Mouse (Mus musculus) mouse trophoblast stem cell (cell line): ENCODE measurements around the gene Slit2.
"Not testable (repeated sequence)": the region's sequence is repeated elsewhere in the genome, so short reads cannot be mapped to it uniquely, and the experiment has no call there.

Experiments used
- in situ Hi-C, 2 experiments: fragments of 300-500 bp; cut with MseI, MboI; formaldehyde crosslinking; loops; 2 replicates in 1 of 2; 3 replicates in 1 of 2; pipeline ENCODE4 v1.15.1; 2025

Slit2 gene

DNA sequence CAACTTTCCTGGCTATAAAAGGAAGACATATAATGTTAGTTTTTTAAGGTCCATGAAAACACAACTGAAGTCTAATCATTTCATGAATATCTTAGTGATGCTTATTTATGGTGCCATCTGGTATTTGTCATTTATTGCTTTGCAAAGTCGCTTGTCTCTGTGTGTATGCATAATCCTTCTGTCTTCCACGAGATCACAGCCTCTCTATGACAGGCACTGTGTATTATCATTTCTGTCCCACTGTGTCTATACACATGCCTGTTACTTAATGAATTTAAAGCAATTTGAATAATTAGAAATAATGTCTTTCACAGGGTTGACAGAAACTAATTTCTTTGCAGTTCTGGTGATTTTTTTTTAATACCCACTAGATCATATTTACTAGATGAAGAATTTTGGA, 242.6 kb downstream of the Slit2 start:
- in situ Hi-C loops: no loop called here

DNA sequence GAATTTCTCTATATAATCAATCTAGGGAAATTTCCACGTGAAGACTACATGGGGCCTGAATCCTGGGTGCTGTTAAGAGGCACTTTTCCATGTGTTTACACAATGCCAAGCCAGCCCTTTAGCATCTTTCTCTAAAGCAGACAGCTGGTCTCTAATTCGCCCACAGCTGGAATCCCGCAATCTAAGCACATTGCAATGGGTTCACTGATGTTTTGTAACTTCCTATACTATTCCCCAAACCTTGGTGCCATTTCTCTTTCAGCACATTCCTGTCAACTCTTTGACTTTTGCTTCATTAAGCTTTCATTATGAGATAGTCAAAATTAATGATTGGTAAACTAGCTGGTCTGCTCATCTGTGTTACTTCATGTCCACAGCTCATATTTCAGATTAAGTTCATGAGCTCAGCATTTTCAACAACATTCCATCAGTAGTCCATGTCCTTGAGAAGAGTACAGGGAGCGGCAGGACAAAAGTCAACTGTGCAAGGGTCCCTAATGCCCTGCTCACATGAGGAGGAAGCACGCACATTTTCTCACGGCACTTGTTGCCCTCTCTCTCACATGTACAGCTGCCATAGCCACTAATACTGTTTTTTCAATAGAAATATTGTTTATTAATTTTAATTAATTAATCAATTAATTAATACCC, 247.6 kb downstream of the Slit2 start:
- in situ Hi-C loops: no loop called here

DNA sequence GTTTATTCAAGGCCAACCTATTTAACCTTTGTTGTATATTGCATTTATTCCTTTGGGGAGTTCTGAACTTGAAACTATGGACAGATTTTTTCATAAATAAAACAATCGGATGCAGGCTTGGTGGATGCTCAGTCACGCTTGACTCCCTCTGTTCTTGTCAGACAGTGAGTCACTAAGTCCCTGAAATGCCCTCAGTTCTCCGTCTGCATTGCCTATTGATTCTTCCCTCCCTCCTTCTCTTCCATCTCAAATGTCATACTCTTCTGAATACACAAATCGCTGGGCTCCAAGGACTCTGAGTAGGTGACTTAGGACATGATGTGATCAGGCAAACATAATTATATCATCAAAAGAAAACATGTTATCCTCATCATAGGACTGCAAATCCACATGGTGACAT, 251.8 kb downstream of the Slit2 start:
- in situ Hi-C loops: no loop called here

DNA sequence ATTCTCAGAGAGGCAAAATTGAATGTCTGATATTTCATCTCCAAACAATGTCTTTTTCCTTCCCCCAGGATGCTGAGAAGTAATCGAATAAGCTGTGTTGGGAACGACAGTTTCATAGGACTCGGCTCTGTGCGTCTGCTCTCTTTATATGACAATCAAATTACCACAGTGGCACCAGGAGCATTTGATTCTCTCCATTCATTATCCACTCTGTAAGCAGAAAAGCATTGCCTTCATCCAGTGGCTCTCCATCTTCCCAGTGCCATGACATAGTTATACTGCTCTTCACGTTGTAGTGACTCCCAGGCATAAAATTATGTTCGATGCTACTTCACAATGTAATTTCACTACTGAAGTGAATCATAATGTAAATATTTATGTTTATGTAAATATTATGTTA, 252.3 kb downstream of the Slit2 start:
- in situ Hi-C loops: no loop called here

DNA sequence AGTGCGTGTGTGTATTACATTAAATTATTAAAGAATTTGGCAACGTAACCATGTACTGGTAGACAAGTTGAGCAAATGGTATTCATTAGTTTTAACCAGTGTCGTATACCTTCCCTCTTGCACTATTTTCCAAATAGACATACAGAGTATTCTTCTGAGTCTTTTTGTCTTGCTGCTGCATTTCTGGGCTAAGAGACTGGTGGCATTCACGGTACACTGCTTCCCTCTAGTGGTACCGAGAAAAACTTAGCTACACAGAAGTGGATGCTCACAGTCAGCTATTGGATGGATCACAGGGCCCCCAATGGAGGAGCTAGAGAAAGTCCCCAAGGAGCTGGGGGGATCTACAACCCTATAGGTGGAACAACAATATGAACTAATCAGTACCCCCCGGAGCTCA, 257.8 kb downstream of the Slit2 start:
- in situ Hi-C loops: not testable (repeated sequence)

DNA sequence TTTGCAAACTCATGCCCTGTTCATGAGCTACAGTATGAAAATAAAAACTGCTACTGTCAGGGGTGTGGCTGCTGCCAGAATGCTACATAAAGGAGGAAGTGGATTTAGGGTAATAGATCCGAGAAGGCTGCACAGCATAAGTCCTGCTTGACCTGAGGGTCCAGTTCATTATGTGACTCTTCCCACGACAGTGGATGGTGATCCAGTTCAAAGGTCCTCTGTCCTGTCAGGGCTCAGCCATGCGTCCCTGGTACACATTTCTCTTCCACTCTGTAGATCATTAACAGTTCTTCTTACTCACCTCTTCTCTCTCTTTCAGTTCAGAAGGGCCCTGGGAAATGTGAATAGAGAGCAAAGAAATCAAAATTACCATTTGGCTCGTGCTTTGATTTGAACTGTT, 265.4 kb downstream of the Slit2 start:
- in situ Hi-C loops: no loop called here

DNA sequence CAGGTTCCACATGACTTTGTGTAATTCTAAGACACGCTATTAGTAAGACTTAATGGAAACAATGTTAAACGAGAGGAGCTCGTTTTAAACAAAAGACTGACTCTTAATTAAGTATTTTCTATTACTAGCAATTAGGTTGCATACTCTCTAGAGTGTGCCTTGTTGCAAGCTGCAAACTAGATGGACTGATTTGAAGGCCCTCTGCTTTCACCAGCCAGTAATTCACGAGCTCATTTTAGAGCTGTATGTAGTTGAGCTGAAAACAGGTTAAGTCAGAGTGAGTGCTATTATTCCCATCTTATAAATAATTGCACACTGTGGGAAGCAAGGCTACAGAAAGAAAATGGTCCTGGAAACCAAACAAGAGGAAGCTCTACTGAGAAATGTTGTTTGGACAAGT, 294.6 kb downstream of the Slit2 start:
- in situ Hi-C loops: no loop called here

DNA sequence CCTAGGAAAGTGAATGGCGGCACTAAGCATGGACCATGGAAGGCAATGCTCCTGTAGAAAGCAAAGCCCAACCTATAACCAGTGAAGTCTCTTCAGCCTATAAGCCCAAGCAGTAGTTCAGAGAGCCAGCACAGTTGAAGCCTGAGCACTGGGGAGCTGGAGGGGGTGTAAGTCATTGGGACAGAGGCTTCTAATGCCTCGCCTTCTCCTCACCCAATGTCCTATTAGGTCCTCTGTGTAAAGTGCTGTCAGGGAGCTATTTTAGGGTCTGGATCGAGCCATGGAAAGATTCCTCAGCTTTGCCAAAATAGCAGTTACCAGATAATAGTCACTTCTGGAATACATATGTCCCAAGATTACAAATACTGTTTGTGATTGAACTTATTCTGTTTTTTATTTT, 318.2 kb downstream of the Slit2 start:
- in situ Hi-C loops: no loop called here

DNA sequence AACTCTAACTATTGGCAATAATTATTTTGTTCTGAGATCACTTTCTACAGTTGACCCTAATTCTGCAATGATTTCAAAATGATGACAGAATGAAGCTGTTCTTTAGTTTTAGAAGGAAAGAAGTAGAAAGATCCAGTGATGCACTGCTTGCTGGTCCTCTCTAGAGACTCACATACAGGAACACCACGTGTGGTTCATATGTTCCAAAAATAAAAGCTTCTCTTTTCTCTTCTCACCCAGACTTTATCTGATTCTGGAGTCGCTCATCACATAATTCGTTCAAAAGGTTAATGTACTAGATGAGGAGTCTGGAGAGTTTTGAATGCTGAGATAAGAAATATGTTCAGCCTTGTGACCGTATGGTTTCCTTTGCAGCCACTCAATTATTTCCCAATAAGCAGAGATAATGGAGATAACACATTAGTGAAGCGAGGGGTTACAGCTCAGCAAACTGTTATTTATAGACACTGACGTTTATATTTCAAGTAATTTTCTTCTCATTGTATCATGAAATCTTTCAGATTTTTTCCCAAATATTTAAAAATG, 332.2 kb downstream of the Slit2 start:
- in situ Hi-C loops: no loop called here

DNA sequence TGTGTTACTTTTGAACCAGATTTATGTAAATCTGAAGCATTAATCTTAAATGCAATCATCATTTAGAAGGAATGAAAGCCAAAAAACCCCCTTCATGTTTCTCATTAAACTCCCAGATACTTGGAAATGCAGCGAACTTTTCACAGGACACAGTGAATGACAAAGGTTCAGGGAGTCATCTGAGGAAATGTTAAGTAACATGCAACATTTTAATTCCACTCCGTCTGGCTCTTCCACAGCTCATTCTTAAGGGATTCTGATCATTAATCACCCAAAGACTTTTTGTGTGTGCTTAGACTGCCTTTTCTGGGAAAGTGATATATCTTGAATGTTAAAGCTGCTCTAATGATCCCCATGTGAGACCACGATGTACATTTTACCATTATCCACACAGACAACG, 337.7 kb downstream of the Slit2 start:
- in situ Hi-C loops: no loop called here

DNA sequence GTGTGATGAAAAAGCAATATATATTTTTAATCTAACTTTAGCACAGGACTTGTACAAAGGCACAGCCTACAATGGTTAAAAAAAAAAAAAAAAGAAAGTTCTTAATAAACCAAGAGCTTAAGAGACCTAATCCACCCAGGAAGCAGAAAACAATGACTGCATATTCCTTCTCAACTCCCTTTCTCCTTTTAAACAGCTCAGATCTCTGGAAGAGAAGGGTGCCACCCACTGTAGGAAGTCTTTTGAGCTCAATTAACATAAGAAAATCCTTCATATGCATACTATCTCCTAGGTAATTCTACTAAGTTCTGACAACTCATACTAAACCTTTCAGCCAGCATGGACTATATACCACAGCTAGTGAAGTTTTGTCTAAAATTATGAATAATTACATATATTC, 343.3 kb downstream of the Slit2 start:
- in situ Hi-C loops: no loop called here

DNA sequence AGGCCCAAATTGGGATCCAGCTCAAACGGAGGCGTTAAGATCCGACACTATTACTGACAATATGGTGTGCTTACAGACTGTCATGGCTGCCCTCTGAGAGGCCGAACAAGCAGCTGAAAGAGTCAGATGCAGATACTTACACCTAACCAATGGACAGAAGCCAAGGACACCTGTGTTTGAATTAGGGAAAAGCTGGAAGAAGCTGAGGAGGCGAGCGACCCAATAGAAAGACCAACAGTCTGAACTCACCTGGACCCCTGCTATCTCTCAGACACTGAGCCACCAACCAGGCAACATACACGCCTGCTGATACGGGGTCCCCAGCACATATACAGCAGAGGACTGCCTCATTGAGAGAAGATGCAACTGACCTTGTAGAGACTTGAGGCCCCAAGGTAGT, 344.7 kb downstream of the Slit2 start, which contains the start of gene 5730480H06Rik:
Gene 5730480H06Rik, plus strand, starts transcription at position 301 of the 400 bp plus-strand sequence.
- in situ Hi-C loops: no loop called here

DNA sequence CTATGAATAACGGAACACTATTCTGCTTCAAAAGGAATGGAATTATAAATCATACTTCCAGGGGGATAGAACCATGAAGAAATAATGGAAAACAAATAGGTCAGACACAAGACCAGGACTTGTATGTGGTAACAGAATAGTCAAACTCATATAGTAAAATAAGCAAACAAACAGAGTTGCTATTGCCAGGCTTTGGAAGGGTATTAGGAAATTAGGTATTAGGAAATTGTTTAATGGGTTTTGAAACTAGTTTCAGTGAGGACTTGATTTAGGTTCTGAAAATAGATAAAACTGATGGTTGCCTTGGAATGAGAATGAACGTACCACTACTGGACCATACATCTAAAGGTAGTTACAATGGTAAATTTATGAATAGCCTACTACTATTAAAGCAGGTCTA, 346.8 kb downstream of the Slit2 start:
- in situ Hi-C loops: no loop called here

DNA sequence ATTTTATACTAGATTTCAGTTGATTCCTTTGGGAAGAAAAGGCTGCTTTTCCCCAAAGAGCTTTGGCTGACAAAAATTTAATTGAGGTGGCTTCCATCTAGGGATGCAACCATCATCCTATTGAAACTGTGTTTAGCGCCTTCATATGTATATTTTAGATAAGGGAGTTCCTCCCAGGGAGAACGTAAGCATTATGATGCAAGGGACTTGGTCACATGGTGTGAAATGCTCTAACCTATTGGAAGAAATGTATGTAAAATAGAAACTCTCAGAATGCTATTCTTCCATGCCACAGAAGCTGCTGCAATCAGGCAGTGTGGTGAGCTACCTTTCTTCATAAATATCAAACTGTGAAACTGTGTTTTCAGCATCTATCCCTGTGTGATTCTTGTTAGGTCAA, 347.9 kb downstream of the Slit2 start:
- in situ Hi-C loops: no loop called here

DNA sequence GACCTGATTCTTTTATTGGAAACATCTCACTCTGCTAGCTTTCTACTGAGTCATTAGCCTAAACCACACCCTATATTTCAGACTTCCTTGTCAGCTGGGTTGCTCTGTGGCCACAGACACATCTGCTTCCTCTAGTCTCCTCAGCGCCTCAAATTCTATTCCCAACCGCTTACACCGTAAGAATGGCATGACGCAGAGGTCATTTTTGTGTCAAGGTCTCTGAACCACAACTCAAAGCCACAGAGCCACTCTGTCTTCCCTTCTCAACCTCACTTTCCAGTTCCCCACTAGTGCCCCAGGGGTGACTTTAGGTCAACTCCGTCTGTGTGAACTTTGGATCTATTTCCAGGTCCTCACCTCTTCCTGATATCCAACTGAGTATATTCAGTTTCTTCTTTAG, 348.5 kb downstream of the Slit2 start:
- in situ Hi-C loops: no loop called here

DNA sequence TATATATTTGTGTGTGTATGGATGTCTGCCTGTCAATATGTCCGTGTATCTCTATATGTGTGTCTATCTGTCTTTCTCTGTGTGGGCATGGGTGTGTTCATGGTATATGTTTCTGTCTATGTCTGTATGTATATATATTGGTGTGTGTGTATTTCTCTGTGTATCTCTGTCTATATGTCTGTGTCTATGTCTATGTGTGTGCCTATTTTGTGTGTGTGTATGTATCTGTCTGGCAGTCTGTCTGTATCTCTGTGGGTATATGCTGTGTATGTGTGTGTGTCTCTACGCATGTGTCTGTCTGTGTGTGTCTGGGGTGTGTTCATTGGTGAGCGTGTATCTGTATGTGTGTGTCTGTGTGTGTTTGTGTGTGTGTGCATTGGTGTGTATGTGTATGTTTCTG, 350.5 kb downstream of the Slit2 start:
- in situ Hi-C loops: no loop called here

DNA sequence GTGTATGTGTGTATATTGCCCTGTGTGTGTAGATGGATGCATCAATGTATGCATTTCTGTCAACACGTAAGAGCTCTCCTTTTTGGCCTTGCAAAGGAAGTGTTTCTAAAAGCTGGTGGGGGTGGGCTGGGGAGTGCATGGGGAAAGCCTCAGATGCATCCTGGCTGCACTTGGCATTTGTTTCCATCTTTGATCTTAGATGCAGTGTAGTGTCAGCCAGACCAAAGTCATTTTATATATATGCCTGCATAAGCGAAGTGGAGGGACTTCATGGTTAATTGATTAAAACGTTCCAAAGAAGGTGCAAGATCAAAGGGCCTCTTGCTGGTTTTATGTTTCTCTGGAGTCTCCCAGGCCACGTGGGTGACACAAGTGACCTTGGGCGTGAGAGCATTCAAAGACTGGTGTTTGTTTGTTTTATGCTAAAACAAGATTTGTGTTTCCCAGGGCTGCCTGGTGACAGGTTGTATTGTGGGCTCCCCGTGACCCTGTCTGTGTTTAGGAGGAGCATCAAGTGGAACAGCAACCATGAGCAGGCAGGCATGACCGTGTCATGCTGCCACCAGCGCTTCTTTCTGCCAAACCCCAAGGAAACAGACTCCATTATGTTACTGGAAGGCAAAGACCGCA, 351.1 kb downstream of the Slit2 start:
- in situ Hi-C loops: no loop called here

DNA sequence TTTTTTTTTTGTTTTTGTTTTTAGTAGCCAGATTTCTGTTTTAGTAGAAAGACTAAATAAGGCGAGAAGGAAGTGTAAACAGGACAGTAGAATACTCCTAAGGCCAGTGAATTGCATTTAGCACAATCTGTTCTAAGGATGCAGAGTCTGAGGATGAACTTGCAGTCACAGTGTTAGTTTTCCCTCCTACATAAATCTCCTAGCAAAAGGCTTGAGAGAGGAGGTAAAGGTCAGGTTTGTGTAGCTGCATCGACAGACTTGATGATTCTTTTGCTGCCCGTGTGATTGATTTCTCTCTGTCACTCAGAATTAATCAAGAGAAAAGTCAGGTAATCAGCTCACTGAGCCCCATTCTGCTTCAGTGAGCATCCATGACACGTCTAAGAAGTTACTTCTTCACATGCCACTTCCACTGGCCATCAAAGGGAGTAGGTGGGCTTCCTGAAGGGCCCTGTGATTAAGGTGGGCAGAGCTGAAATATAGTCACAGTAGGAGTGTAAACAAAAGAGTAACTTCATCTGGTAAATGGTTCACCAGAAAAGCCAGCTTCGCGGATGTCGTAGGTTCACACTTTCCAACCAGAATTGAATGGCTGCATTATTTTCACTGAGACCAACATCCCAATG, 358.0 kb downstream of the Slit2 start:
- in situ Hi-C loops: loop anchor here in 1 of 2 experiments (10.0 kb wide), 1 partner anchor 206 kb away; no protein-coding TSS in a partner anchor

DNA sequence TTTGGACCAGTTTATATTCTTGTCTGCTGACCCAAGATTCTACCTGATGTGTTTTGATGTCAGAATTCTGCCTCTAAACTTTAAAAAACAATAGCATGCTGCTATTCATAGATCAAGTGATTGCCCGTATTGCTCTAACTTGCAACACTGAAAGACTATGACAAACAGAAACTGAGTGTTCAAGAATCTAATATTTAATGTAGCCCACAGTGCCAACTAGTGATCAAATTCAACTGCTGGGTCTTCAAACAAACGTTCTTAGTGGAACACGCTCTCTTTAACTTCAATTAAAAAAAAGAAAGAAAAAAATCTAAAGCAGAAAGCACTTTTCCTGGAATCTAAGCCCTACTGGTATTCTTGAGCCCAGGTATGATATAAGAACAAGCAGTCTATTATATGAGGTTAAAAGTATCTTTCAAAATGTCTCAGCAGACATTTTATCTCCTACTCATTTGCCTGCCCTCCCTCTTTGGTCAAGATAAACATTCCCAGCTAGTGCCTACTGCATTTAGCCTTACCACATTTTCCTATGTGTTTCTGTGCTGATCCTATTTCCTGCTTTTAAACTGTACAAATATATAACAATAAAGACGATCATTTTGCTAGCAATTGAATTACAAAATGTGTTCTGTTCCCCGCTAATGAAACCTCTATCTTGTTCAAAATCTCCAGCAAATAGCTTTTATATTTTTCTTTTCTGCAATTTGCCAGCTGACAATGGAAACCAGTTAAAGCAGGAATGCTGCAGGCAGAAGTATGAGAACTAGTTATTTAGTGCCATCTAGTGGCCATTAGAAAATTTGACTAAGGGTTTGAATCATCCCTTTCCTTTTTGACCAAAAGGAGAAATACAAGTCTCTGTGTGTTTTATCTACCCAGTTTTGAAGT, 362.4 kb downstream of the Slit2 start:
- in situ Hi-C loops: loop anchor here in 1 of 2 experiments (10.0 kb wide), 1 partner anchor 211 kb away; no protein-coding TSS in a partner anchor

DNA sequence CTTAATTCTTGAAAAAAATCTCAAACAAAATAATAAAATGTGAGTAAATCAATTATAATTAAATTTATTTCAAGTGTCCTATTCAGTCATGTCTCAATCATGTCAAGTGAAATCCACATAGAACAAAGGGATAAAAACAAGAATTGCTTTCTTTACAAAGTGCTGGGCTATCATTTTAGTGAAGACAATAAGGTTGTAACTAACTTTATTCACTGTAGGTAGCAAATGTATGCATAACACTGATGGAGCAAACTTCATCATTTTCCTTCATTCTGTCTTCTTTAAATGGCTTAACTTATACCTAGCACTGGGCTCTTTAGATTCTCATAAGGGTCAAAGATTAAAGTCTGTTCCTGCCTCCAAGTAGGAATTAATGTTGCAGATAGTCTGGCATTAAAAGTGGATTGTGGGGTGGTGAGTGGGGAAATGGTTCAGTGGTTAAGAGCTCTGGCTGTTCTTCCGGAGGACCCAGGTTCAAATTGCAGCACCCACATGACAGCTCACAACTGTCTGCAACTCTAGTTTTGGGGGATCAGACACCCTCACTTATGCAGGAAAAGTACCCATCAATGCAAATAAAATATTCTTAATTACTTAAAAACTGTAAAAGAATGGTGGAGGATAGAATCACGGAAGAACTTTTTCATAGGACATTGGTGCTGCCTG, 363.2 kb downstream of the Slit2 start:
- in situ Hi-C loops: loop anchor here in 1 of 2 experiments (10.0 kb wide), 1 partner anchor 211 kb away; no protein-coding TSS in a partner anchor

DNA sequence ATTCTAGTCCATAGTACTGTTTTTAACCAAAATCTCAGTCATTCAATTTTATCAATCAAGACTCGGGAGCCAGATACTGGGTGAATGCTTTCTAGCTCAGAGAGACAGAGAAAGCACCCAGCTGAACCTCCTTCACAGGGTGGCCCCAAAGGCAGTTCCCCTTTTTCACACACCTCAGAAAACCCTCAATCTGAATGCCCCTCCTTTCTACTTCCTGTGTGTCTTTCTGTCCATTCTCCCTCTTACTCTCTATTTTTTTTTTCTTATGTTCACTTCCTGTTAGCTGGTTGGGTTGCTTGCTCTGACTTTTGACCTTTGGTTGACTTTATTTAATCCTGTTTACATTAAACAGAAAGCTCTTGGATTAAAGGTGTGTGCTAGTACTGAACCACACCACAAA, 366.4 kb downstream of the Slit2 start:
- in situ Hi-C loops: loop anchor here in 1 of 2 experiments (10.0 kb wide), 1 partner anchor 215 kb away; no protein-coding TSS in a partner anchor
